Mouse (Mus musculus) C2C12 (cell line): ENCODE measurements around the gene Gm47996. TPM values are rescaled to one million over a fixed set of nuclear protein-coding genes. Genes with fewer than 3 reads are reported as not detected.

Experiments
- H3K27me3 ChIP-seq: one replicate; pipeline ENCODE4 v1.6.1; 2011; ENCODE audit not compliant: control insufficient read depth, insufficient read depth, insufficient read length
- H3K36me3 ChIP-seq: one replicate; pipeline ENCODE4 v1.6.1; 2011; ENCODE audit not compliant: control insufficient read depth, insufficient read depth
- H3K4me3 ChIP-seq: one replicate; pipeline ENCODE4 v1.5.1; 2011; ENCODE audit warnings: mild to moderate bottlenecking, control low read depth; ENCODE audit not compliant: poor library complexity, insufficient read depth, severe bottlenecking
- H3K79me2 ChIP-seq: one replicate; pipeline ENCODE4 v1.6.1; 2011; ENCODE audit not compliant: control insufficient read depth, insufficient read depth
- H3K79me3 ChIP-seq: one replicate; pipeline ENCODE4 v1.6.1; 2011; ENCODE audit warnings: low read depth, control low read depth
- H3ac ChIP-seq: one replicate; pipeline ENCODE3; 2011; ENCODE audit warnings: low read depth; ENCODE audit not compliant: control insufficient read depth, insufficient read length
- CEBPB ChIP-seq: IDR thresholded peaks from one replicate; pipeline ENCODE4 v1.6.1; 2011; ENCODE audit warnings: low read depth, mild to moderate bottlenecking, control low read depth, moderate library complexity
- CTCF ChIP-seq: IDR thresholded peaks from one replicate; pipeline ENCODE4 v1.5.1; 2011; ENCODE audit not compliant: control insufficient read depth, insufficient read depth, insufficient read length
- FOSL1 ChIP-seq: IDR thresholded peaks from one replicate; pipeline ENCODE4 v1.8.0; 2011; ENCODE audit warnings: mild to moderate bottlenecking, low read length; ENCODE audit not compliant: poor library complexity, insufficient read depth, severe bottlenecking
- MAX ChIP-seq: IDR thresholded peaks from one replicate; pipeline ENCODE4 v1.6.1; 2011; ENCODE audit warnings: mild to moderate bottlenecking, control low read depth
- MYOD1 ChIP-seq: IDR thresholded peaks from one replicate; pipeline ENCODE4 v1.6.1; 2011; ENCODE audit warnings: low read depth; ENCODE audit not compliant: control insufficient read depth, insufficient read length
- MYOG ChIP-seq: IDR thresholded peaks from one replicate; pipeline ENCODE4 v1.6.1; 2011; ENCODE audit not compliant: control insufficient read depth, insufficient read length; ENCODE audit errors: extremely low read depth
- USF1 ChIP-seq: IDR thresholded peaks from one replicate; pipeline ENCODE4 v1.6.1; 2011; ENCODE audit warnings: low read depth, mild to moderate bottlenecking, control low read depth, moderate library complexity
- polyA plus RNA-seq: library from polyadenylated mRNA; unstranded; fragments of >200 nt; fragmentation: generic; extraction: Trizol; gene quantifications from one replicate; pipeline ENCODE4 v1.2.1, GENCODE M21; 2012; ENCODE audit warnings: missing spikeins

Gene Gm47996
- polyA plus RNA-seq, 1 experiment: not detected

DNA sequence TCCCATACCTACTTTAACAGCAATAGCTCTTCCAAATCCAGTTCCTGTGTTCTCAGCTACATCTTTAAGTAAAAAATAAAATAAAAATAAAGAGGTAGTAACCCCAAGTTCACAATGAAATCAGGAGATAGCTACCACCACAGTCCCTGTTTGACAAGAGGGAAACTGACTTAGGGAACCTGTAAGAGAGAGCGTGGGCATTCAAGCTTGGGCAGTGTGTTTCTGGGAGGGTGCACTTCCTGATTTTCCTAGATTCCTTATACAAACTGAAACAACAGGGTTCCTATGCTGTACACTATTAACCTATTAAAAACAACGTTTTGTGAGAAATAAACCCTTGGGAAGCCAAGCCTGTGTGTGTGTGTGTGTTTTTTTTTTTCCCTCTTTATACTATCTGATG, 4.9 kb downstream of the Gm47996 start:
- Histone ChIP-seq H3ac (no peak overlapping the region), H3K4me3 (no peak overlapping the region), H3K36me3 (no peaks in the 10 kb centered on the region), H3K79me3 (no peaks in the 10 kb centered on the region), H3K79me2 (no peaks in the 10 kb centered on the region), H3K27me3 (no peaks in the 10 kb centered on the region)
- TF ChIP-seq CEBPB: no peak
- no peak for TF ChIP-seq MYOG

DNA sequence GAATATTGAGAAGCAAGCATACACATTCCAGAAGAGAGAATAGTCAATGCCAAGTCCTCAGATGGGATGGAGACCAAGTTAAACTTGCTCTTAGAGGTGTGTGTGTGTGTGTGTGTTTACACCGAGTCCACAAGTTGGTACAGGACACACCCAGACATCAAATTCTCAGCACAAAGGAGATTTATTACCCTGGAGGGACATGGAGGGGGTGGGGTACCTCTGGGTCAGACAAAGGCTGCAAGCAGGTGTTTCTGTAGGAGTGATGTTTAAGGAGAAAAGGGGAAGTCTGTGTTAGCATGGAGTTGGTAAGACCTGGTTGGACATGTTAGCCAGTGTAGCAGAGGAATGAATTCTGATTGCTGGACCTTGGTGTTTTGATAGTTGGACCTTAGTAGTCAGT, 6.1 kb downstream of the Gm47996 start:
- Histone ChIP-seq H3K27me3 (no peaks in the 10 kb centered on the region), H3K4me3 (no peak overlapping the region), H3ac (no peak overlapping the region), H3K79me2 (no peaks in the 10 kb centered on the region), H3K36me3 (no peaks in the 10 kb centered on the region), H3K79me3 (no peaks in the 10 kb centered on the region)
- TF ChIP-seq CEBPB: no peak
- TF ChIP-seq CTCF: no peak
- TF ChIP-seq USF1: no peak
- TF ChIP-seq FOSL1: no peak
- no peak for TF ChIP-seq MAX

DNA sequence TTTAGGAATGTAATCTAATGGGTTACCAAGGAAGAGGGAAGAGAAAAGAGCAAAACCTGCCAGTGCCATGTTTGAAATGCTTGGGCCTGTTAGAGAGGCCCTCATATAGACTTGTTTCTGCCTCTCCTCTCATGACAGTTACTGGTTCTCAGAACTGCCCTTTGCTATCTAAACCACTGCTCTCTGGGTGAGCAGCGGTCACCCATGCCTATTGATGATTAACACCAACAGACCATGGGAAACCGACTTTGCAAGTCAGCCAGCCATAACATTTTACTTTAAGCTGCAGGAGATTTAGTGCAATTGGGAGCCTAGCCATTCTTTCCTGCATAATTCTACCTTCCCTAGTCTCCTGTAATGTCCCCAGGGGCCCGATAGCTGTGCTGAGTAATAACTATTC, 6.5 kb downstream of the Gm47996 start:
- TF ChIP-seq FOSL1 (no peak), CTCF (no peak), MAX (no peak), CEBPB (no peak), MYOD1 (no peak), MYOG (no peak), USF1 (no peak)
- no peaks in the 10 kb centered on the region for H3K27me3 ChIP-seq
- H3K79me3 ChIP-seq: no peaks in the 10 kb centered on the region

DNA sequence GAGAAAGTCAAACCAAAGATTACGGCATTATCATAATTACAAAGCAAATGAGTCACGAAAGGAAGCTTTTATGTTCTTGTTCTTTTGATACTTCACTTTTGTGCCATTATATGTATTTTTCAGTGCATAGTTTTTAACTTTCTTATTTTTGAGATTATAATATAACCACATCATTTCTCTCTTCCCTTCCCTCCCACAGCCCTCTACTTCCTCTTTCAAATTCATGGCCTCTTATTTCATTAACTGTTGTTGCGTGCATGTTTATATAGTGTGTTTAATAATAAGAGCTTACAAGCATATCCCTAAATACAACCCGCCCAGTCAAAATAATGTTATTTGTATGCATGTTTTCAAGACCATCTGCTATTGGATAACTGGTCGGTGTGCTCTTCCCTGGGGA, 9.1 kb downstream of the Gm47996 start:
- Histone ChIP-seq H3K79me2 (no peaks in the 10 kb centered on the region), H3K27me3 (no peaks in the 10 kb centered on the region), H3ac (no peak overlapping the region), H3K79me3 (no peaks in the 10 kb centered on the region), H3K4me3 (no peak overlapping the region), H3K36me3 (no peaks in the 10 kb centered on the region)
- TF ChIP-seq CEBPB: no peak
- TF ChIP-seq MYOG: no peak
- TF ChIP-seq USF1: no peak
- no peak for TF ChIP-seq CTCF
- no peak for TF ChIP-seq MAX
- TF ChIP-seq MYOD1: no peak
- no peak for TF ChIP-seq FOSL1

More for the DNA sequence above, 6.5 kb downstream of the Gm47996 start:
- H3ac ChIP-seq: no peak overlapping the region
- H3K79me2 ChIP-seq: no peaks in the 10 kb centered on the region
- H3K36me3 ChIP-seq: no peaks in the 10 kb centered on the region
- no peak overlapping the region for H3K4me3 ChIP-seq

DNA sequence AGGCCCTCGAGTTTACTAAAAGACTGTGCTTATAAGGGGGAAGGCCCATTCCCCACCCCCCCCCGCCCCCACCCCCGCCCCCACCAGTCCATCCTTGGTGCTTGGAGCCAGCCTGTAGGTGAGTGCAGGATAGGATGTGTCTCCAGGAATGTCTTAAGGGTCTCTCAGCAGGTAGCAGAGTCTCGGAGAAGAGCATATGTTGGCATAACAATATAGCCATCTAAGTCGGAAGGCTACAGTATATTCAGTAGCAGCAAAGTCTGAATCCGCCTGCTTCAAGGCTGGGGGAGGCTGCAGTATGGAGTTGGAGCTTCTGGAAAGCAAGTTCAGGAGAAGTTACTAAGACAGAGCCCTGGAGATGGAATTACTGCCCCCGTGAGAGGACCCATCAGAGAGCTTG, 10.2 kb downstream of the Gm47996 start:
- H3K36me3 ChIP-seq: no peaks in the 10 kb centered on the region
- no peaks in the 10 kb centered on the region for H3K79me3 ChIP-seq
- TF ChIP-seq MYOD1 (no peak), MAX (no peak), FOSL1 (no peak), CEBPB (no peak), USF1 (no peak), CTCF (no peak), MYOG (no peak)
- H3K79me2 ChIP-seq: no peaks in the 10 kb centered on the region
- no peak overlapping the region for H3ac ChIP-seq
- H3K4me3 ChIP-seq: no peak overlapping the region
- no peaks in the 10 kb centered on the region for H3K27me3 ChIP-seq

DNA sequence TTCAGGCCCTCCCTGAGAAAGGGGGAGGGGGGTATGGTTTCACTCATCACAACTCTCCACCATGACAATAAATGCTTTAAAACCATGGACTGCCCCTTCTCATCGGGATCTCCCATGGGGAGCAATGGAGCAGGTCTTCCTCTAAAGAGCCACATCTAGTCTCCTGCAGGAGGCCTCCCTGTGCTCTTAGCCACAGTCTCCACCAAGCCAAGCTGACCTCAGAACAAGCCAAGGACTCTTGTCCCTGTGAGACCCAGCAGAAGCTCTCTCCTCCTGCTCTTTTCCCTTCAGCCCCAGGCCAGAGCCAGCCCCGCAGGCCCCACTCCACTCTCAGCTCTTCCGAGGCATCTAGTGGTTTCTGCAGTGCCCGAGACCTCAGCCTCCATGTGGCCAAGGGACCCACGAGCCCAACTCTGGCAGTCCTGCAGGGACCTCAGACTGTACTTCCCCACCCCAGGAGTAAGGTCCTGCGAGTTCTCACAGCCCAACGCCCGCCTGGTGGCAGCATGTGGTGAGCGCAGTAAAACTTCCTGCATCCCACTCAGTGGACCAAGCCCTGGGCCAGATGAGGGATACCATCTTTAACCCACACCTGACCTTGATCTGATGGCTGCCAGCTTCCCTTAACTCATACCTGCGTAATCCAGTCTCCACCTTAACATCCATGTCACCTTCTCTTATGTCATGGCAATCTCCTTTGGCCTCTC, 12.8 kb downstream of the Gm47996 start:
- H3K4me3 ChIP-seq: no peak overlapping the region
- no peaks in the 10 kb centered on the region for H3K27me3 ChIP-seq
- no peaks in the 10 kb centered on the region for H3K79me3 ChIP-seq
- TF ChIP-seq MYOD1: no peak
- no peaks in the 10 kb centered on the region for H3K36me3 ChIP-seq
- H3K79me2 ChIP-seq: no peaks in the 10 kb centered on the region
- H3ac ChIP-seq: no peak overlapping the region
